Mouse (Mus musculus) liver, embryonic 14.5 days (tissue): Measurements from ENCODE around the gene Lrrc46.

Source experiments
- CTCF ChIP-seq: IDR thresholded peaks from 2 replicates; pipeline ENCODE4 v1.5.1; 2016; ENCODE audit warnings: antibody characterized with exemption, low read depth, control low read depth
- EP300 ChIP-seq: IDR thresholded peaks from 2 replicates; pipeline ENCODE4 v1.6.1; 2016; ENCODE audit warnings: antibody characterized with exemption, low read depth

DNA sequence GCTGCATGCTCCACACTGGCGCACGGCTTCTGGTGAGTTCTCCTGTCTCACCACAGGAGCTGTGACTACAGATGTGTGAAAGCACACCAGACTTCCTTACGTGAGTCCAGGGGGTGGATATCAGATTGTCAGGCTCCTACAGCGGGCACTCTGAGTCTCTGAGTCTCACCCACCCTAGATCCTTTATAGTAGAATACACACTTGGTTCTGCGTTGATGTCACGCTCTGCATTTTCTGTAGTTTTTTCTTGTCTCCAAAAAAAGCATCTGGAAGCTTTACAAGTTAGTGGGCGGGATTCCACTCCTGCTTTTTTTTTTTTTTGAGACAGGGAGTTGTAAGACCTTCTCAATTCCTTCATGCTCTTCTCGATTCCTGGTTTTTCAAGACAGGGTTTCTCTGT, 3.7 kb upstream of the Lrrc46 start:
- no peak for TF ChIP-seq CTCF
- TF ChIP-seq EP300, result no peak
